Mouse (Mus musculus) layer of hippocampus, postnatal 10 days (tissue): ENCODE results near the gene Il12rb1. TPM values are rescaled to one million over a fixed set of nuclear protein-coding genes. Genes with fewer than 3 reads are reported as not detected.
A peak's percentile ranks its signal among the peaks of the same experiment; 100 is the strongest.

ENCODE experiments used
- DNase-seq, 2 experiments: peaks; one replicate each; pipeline ENCODE4 v3.0.0; 2021; ENCODE audit warnings: low spot score in 2 of 2
- microRNA-seq, 2 experiments: library from miRNA; unstranded; fragments of <30 nt; microRNA quantifications; one replicate each; pipeline ENCODE4 v1.2.0; 2021
- total RNA-seq, 2 experiments: library from RNA; stranded (reverse); gene quantifications; 2 replicates each; pipeline ENCODE4 v1.2.3; 2021

The Il12rb1 gene
- total RNA-seq, 2 experiments from 2014 or later: 0.30 to 0.38 TPM

GRCm38 (mm10) chr8:70869601-70870041 lies 61.4 kb downstream of the Il12rb1 start:
- peak; percentile 77 to 82 for DNase-seq

Small RNA genes lying within 50 kb of the gene (microRNA-seq; reads per million reads assigned to microRNA genes)
- 16.3 to 21.4 reads per million in 2 experiments for gene Mir7240

Other genes starting within 250 kb of the Il12rb1 start
- 10 to 100 TPM; 56.5 to 57.8 TPM for gene Isyna1, start 214.1 kb upstream of the Il12rb1 start, total RNA-seq
- gene Ssbp4, start 199.6 kb upstream of the Il12rb1 start, total RNA-seq: 100 to 1,000 TPM; 225 to 240 TPM
- 1 to 10 TPM in 1 of 2 experiments, under 1 TPM in 1; 0.96 to 2.3 TPM for gene Lrrc25, start 192.3 kb upstream of the Il12rb1 start, total RNA-seq
- gene Gdf15, start 176.0 kb upstream of the Il12rb1 start, total RNA-seq: not detected
- gene Pgpep1, start 148.1 kb upstream of the Il12rb1 start, total RNA-seq: 10 to 100 TPM; 25.8 to 31.9 TPM
- 10 to 100 TPM; 72.3 to 76.5 TPM for gene Lsm4, start 135.2 kb upstream of the Il12rb1 start, total RNA-seq
- gene Jund, start 109.5 kb upstream of the Il12rb1 start, total RNA-seq: 100 to 1,000 TPM; 166 to 187 TPM
- under 1 TPM in 1 of 2 experiments, not detected in 1; 0.07 TPM for gene Iqcn, start 105.0 kb upstream of the Il12rb1 start, total RNA-seq
- gene Gm3336, start 89.9 kb upstream of the Il12rb1 start, total RNA-seq: not detected
- under 1 TPM; 0.51 to 0.64 TPM for gene Pde4c, start 84.7 kb upstream of the Il12rb1 start, total RNA-seq
- gene Rab3a, start 53.8 kb upstream of the Il12rb1 start, total RNA-seq: 100 to 1,000 TPM; 584 to 714 TPM
- gene Mpv17l2, start 47.5 kb upstream of the Il12rb1 start, total RNA-seq: 10 to 100 TPM; 45.3 to 49.9 TPM
- 100 to 1,000 TPM; 170 to 174 TPM for gene Pik3r2, start 31.7 kb upstream of the Il12rb1 start, total RNA-seq
- 100 to 1,000 TPM; 179 to 186 TPM for gene Mast3, start 3.4 kb upstream of the Il12rb1 start, total RNA-seq
- gene Arrdc2, start 31.3 kb downstream of the Il12rb1 start, total RNA-seq: 10 to 100 TPM; 15.7 to 18.1 TPM
- gene Kcnn1, start 54.8 kb downstream of the Il12rb1 start, total RNA-seq: 10 to 100 TPM; 25.3 to 28.3 TPM
- gene Ccdc124, start 65.5 kb downstream of the Il12rb1 start, total RNA-seq: 100 to 1,000 TPM in 1 of 2 experiments, 10 to 100 TPM in 1; 97.6 to 108 TPM
- 1 to 10 TPM; 5.2 to 6.9 TPM for gene Slc5a5, start 84.3 kb downstream of the Il12rb1 start, total RNA-seq
- 100 to 1,000 TPM; 832 to 857 TPM for gene Rpl18a, start 89.0 kb downstream of the Il12rb1 start, total RNA-seq
- gene Map1s, start 97.5 kb downstream of the Il12rb1 start, total RNA-seq: 100 to 1,000 TPM in 1 of 2 experiments, 10 to 100 TPM in 1; 75.1 to 101 TPM